Mouse (Mus musculus): ENCODE results near the gene Nubpl. TPM values are rescaled to one million over a fixed set of nuclear protein-coding genes. Genes with fewer than 3 reads are reported as not detected.

Gene Nubpl
- total RNA-seq, 2 experiments from 2014 or later, result 4.6 to 5.3 TPM

DNA sequence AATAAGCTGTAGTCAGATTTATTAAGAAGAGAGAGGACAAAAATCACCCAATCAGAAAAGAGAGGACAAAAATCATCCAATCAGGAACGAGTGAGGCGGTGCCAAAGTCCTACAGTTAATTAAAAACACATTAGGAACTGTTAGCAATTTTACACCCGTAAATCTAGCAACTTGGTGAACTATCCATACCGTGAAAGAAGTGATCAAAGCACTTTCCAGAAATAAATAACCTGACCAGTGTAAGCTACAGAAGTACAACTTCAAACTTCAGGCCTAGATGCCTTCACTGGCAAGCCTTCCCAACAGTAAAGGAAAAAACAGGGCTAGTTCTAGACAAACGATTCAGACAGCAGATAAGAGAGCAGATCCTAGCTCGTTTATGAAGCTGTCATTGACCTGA, 220.1 kb downstream of the Nubpl start:
- no peak for ATAC-seq (replicated peaks; ENCODE audit: poor library complexity, severe bottlenecking)

GRCm38 (mm10) chr12:52318426-52318825, 220.9 kb downstream of the Nubpl start:
- no peak for ATAC-seq (replicated peaks; ENCODE audit: poor library complexity, severe bottlenecking)

DNA sequence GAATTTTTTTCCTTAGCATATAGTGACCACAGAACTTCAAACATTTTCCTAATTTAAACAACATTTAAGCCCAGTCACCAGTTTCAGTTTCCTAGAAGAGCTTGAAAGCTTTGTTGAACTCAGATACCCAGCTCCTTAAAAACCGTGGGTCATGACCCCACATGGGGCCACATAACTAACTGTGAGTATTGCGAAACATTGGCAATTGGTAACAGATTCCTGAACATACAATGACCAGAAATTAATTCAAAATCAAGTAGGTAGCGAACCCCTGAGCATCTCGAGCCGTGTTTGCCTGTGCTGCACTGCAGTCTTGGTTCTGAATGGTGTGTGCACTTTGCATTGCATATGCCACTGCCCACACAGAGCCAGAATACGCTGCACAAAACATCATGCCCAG, 221.6 kb downstream of the Nubpl start:
- no peak for ATAC-seq (replicated peaks; ENCODE audit: poor library complexity, severe bottlenecking)

- no peak for ATAC-seq (replicated peaks; ENCODE audit: poor library complexity, severe bottlenecking)
Measured at GRCm38 (mm10) chr12:52328488-52328887, 231.0 kb downstream of the Nubpl start.

- ATAC-seq (replicated peaks; ENCODE audit: poor library complexity, severe bottlenecking), result no peak
Measured at GRCm38 (mm10) chr12:52335142-52335765, 237.7 kb downstream of the Nubpl start.

DNA sequence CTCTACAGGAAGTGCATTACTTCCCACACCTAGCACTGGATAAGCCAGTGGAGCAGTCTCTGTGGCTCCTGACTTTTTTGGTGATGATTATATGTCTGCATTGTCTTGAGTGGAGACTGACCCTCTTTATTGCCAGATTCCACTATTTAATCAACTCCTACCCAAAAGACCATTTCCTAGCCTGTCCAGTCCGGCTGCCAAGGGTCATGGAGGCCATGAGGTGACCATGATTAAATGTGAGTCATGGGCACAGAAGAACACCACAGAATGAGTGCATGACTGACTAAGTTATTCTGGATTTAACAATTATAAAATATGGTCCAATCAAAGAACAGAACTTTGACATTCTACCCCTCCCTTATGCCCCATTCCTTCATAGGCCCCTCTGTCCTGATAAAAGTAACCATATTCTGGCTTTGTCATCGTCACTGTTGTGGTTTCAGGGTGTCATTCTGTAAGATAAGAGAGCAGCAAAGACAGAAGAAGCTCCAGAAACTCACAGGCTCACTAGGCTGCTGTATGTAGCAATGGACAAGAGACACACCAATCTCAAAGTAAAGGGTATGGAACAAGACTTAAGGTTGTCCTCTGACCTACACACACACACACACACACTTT, 240.7 kb downstream of the Nubpl start:
- no peak for ATAC-seq (replicated peaks; ENCODE audit: poor library complexity, severe bottlenecking)

DNA sequence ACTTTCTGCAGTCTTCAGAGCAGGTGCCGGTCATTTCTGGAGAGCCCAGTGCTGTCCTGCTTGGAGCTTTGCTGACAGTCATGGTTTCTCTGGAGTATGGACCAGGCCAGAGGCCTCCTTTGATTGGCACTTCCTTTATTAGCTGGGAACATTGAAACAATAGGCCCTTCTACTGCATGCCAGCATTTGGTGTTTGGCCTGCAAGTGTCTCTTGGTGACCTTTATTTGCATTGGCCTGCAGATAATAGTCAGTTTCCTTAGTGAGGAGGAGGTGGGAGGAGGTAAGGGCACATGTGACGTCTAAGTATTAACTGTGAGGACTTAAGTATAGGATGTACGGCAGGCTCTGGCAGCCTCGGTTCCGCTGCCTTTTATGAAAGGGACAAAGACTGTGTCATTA, 249.1 kb downstream of the Nubpl start:
- no peak for ATAC-seq (replicated peaks; ENCODE audit: poor library complexity, severe bottlenecking)

- no peak for ATAC-seq (replicated peaks; ENCODE audit: poor library complexity, severe bottlenecking)
Measured at GRCm38 (mm10) chr12:52350276-52350675, 252.7 kb downstream of the Nubpl start.

DNA sequence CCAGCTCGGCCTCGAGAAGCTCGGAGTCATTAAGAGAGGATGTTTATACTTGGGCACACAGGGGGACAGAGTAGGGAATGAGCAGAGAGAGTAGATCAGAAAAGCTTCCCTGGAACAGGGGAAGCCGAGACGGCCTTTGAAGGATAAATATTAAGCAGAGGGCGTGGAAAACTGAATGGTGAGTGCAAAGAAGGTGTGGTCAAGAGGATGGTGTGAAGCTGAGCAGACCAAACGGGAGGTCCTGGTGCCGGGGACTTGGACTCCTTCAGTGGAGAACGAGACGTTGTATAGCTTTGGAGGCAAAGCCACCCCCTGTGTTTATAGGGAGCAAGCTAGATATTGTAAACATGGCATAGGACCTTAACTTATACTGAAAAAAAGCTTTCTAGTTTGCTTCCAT, 261.9 kb downstream of the Nubpl start:
- no peak for ATAC-seq (replicated peaks; ENCODE audit: poor library complexity, severe bottlenecking)

DNA sequence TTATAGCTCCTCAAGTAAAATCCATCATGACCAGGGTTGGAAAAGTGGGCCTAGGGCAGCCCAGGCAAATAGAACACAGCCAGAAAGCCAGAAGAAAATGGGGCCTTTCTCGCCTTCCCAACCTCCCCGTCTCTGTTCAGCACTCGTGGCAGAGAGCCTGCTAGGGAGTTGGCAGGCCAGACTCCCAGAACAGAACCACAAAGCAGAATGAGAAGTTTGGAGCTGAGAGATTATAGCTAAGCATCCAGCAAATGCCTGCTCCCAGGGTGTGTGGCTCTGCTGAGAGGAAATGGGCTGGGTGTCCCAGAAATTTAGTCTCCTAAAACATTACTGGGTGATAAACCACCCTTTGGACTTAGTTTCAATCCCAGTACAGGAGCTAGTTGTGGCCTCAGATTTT, 262.6 kb downstream of the Nubpl start:
- ATAC-seq (replicated peaks; ENCODE audit: poor library complexity, severe bottlenecking), result no peak

GRCm38 (mm10) chr12:52361198-52361597, 263.7 kb downstream of the Nubpl start:
- ATAC-seq (replicated peaks; ENCODE audit: poor library complexity, severe bottlenecking), result no peak

Other genes starting within 250 kb of the Nubpl start
- gene Heatr5a, start 126.4 kb upstream of the Nubpl start, total RNA-seq (2014; fragmentation: Nextera tagmentation), result 34.3 and 38.0 TPM in 2 replicates
- gene Heatr5a, start 126.4 kb upstream of the Nubpl start, total RNA-seq (2017), result 27.4 and 28.1 TPM in 2 replicates
- gene Dtd2, start 91.2 kb upstream of the Nubpl start, total RNA-seq (2014; fragmentation: Nextera tagmentation), result 7.3 and 13.8 TPM in 2 replicates
- 14.1 and 16.8 TPM in 2 replicates for gene Dtd2, start 91.2 kb upstream of the Nubpl start, total RNA-seq (2017)
- not detected in 2 replicates for gene Gpr33, start 69.7 kb upstream of the Nubpl start, total RNA-seq (2014; fragmentation: Nextera tagmentation)
- not detected in 2 replicates for gene Gpr33, start 69.7 kb upstream of the Nubpl start, total RNA-seq (2017)